Mouse (Mus musculus) midbrain, embryonic 14.5 days (tissue): ENCODE results near the gene Pagr1b. TPM values are rescaled to one million over a fixed set of nuclear protein-coding genes. Genes with fewer than 3 reads are reported as not detected.

Experiments
- ATAC-seq: fragments of 200-750 bp; cut with Nextera tagmentation; 2 replicates; pipeline ENCODE4 v1.8.0; 2017; ENCODE audit warnings: moderate number of reproducible peaks, moderate library complexity; ENCODE audit not compliant: low FRiP score, low TSS enrichment
- DNase-seq: peaks from one replicate; pipeline ENCODE4 v3.0.0-alpha.2; 2015
- H3K27ac ChIP-seq: fragments of 300-500 bp; sonication (generic); replicated peaks from 2 replicates; pipeline ENCODE4 v1.5.1; 2014; ENCODE audit warnings: mild to moderate bottlenecking, low read depth, low read length, moderate library complexity
- H3K27me3 ChIP-seq: fragments of 300-500 bp; sonication (generic); 2 replicates; pipeline ENCODE4 v1.6.1; 2014; ENCODE audit warnings: low read length, control low read depth, mixed read lengths; ENCODE audit not compliant: control insufficient read depth, insufficient read depth
- H3K36me3 ChIP-seq: fragments of 300-500 bp; sonication (generic); 2 replicates; pipeline ENCODE4 v1.6.1; 2014; ENCODE audit warnings: low read length, control low read depth; ENCODE audit not compliant: control insufficient read depth, insufficient read depth
- H3K4me1 ChIP-seq: fragments of 300-500 bp; sonication (generic); 2 replicates; pipeline ENCODE4 v1.6.1; 2014; ENCODE audit warnings: mild to moderate bottlenecking, antibody characterized with exemption, low read length, control low read depth; ENCODE audit not compliant: control insufficient read depth, insufficient read depth
- H3K4me2 ChIP-seq: fragments of 300-500 bp; sonication (generic); 2 replicates; pipeline ENCODE4 v1.6.1; 2014; ENCODE audit warnings: mild to moderate bottlenecking, low read length, moderate library complexity
- H3K4me3 ChIP-seq: fragments of 300-500 bp; sonication (generic); replicated peaks from 2 replicates; pipeline ENCODE4 v1.5.1; 2014; ENCODE audit warnings: low read depth, low read length
- H3K9ac ChIP-seq: fragments of 300-500 bp; sonication (generic); replicated peaks from 2 replicates; pipeline ENCODE4 v1.6.1; 2014; ENCODE audit warnings: mild to moderate bottlenecking, low read length, moderate library complexity
- H3K9me3 ChIP-seq: fragments of 300-500 bp; sonication (generic); 2 replicates; pipeline ENCODE4 v1.6.1; 2016; ENCODE audit warnings: low read length, control low read depth, mixed read lengths; ENCODE audit not compliant: control insufficient read depth
- WGBS: fragments of 180-500 bp; shearing (Covaris S2); extraction: QIAGEN DNeasy Blood & Tissue Kit; methylation state at CpG from one replicate; pipeline ENCODE4 v1.1.7; 2014; 5-methylcytosine and 5-hydroxymethylcytosine counted together
- polyA plus RNA-seq: library from polyadenylated mRNA; unstranded; fragments of >200 nt; fragmentation: Nextera tagmentation; extraction: Ambion mirVana; gene quantifications from 2 replicates; pipeline ENCODE4 v1.2.1, GENCODE M21; 2014

The Pagr1b gene
- polyA plus RNA-seq, 1 experiment from 2014 or later, result not detected

DNA sequence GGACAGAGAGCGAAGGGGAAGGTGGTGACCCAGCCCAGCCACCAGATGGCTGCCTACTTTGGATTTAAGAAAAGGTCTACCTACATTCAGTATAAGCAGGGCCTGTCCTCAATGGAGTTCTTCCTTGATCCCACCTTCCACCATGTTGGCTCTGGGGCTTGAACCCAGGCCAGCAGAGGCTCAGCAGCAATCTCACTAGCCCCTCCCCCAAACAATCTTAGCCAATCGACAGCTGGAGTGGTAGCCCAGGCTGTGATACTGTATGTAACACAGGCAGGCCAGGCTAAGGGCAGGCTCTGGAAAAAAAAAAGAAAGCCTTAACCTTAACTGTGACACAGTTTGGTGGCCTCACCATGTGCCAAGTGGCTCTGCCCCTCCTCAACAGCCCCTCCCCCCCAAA lies 4.6 kb downstream of the Pagr1b start:
- Histone ChIP-seq H3K4me3 (no peak overlapping the region), H3K36me3 (peaks cover 27% of the 10 kb centered on the region), H3K9me3 (no peaks in the 10 kb centered on the region), H3K4me2 (no peak overlapping the region), H3K27me3 (no peaks in the 10 kb centered on the region), H3K9ac (no peak overlapping the region), H3K27ac (no peak overlapping the region), H3K4me1 (peaks cover 10% of the 10 kb centered on the region)
- ATAC-seq (no peak), DNase-seq (no peak)
- 67% methylated on average over 2 of the region's 2 CpGs for WGBS

GRCm38 (mm10) chr7:127011051-127011450 lies 5.2 kb downstream of the Pagr1b start:
- no peak overlapping the region for H3K9ac ChIP-seq
- H3K27ac ChIP-seq, result no peak overlapping the region
- H3K9me3 ChIP-seq, result no peaks in the 10 kb centered on the region
- H3K4me2 ChIP-seq, result no peak overlapping the region
- 92% methylated on average over 2 of the region's 2 CpGs for WGBS
- no peak for ATAC-seq
- H3K27me3 ChIP-seq, result no peaks in the 10 kb centered on the region
- peaks cover 10% of the 10 kb centered on the region for H3K4me1 ChIP-seq
- DNase-seq, result no peak
- peaks cover 27% of the 10 kb centered on the region for H3K36me3 ChIP-seq
- H3K4me3 ChIP-seq, result no peak overlapping the region

DNA sequence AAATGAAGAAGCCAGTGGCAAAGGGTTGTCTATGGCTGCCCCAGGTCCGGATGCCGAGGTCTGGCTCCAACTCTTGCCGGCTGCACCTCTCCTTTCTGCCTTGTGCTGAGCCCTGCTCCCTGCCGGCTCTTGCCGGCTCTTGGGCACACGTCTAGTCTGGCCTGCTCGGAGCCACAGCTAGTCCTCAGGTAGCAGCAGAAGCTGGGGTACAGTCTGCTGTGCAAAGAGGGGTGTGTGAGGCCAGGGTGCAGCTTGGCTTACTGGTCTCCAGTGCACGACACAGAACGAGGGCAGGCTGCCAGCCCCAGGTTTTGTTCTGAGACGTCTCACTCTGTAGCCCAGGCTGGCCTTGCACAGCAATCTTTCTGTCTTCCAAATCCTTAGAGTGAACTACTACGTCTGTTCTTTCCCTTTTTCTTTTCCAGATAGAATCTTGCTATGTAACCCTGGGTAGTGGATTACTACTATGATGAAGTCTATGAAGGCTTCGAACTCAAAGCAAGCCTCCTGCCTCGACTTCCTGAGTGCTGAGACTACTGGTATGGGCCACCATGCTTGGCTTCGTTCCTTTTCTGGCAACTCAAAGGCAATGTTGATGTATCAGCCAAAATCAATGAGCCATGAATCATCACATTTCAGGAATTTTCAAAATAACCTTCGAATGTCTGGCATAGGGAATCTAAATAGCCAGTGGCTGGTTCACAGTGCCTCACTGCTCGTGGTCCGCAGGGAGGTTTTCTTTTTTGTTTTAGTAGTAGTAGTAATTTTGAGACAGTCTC lies 6.8 kb downstream of the Pagr1b start:
- no peak for ATAC-seq
- Histone ChIP-seq H3K4me3 (no peak overlapping the region), H3K4me2 (no peak overlapping the region), H3K9me3 (no peaks in the 10 kb centered on the region), H3K27me3 (no peaks in the 10 kb centered on the region), H3K4me1 (no peaks in the 10 kb centered on the region), H3K9ac (no peak overlapping the region), H3K27ac (no peak overlapping the region), H3K36me3 (peaks cover 17% of the 10 kb centered on the region; the same call in 1 of the 2 replicates)
- DNase-seq, result no peak
- WGBS, result 84% methylated on average over 17 of the region's 17 CpGs

DNA sequence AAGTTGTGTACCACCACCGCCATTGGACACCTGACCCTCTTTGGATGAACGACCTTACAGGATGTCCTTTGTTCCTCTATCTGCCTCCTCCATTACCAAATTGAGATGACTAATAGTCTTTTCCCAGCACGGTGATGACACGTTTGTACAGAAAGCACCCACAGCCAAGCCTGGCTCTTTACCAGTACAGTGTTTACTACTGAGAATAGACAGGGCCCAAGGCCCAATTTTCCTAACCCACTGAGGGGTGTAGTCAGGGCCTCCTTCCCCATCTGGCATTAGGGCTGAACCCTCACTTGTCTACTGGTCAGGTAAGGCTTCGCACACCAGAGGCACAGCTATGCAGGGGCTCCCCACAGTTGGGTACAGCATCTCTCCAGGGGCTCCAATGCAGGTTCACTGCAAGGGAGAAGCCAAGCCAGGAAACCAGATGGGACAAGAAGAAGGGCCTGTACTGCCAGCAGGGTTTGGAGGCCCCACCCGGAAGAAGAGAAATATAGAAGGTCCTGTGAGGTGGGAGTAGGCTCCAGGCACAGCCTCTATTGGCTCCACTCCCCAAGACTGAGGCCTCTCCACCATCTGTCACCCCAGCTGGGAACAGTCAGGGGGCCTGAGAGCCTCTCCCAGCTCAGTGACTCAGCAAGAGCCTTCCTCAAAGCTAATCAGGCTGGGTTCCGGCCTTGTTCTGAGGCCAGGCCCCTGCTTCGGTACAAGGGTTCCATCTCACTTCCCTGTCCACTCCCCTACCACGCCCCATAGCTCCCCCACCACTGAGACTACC lies 7.9 kb downstream of the Pagr1b start:
- Histone ChIP-seq H3K27ac (no peak overlapping the region; the same call in 1 of the 2 replicates), H3K4me3 (no peak overlapping the region), H3K27me3 (no peaks in the 10 kb centered on the region), H3K4me2 (no peak overlapping the region), H3K9me3 (no peaks in the 10 kb centered on the region), H3K4me1 (no peaks in the 10 kb centered on the region), H3K9ac (no peak overlapping the region), H3K36me3 (peaks cover 6% of the 10 kb centered on the region; the same call in 1 of the 2 replicates)
- WGBS, result 61% methylated on average over 9 of the region's 9 CpGs
- no peak; the same call in 1 of the 2 replicates for ATAC-seq
- DNase-seq, result no peak

DNA sequence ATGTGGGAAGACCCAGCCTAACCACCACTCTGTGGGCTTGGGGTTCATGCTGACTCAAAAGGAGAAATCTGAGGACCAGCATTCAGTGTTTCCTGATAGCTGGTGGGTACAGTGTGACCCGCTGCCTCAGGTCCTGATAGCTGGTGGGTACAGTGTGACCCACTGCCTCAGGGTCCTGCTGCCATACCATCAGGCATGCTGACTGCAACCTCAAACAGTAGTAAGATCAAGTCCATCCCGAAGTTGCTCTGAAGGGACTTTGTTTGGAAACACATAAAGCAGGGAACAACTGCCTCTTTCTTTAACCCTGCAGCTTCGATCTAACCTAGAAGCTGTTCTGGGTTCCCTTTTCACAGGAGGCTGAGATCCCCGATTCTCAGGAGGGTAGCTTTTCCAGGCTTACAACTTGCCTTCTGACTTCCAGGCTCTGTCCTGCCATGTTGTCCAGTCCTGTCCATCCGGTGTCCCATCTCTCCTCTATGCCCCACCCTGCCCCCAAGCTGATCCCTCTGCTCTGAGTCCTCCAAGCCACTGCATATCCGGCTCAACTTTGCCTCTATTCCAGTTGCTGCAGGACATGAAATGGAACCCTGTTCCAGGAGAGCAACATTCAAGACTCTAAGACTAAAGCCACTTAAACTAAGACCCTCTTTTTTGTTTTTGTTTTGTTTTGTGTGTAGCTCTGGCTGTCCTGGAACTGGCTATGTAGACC lies 8.8 kb downstream of the Pagr1b start:
- Histone ChIP-seq H3K36me3 (peaks cover 2% of the 10 kb centered on the region; the same call in 1 of the 2 replicates), H3K9ac (no peak overlapping the region), H3K4me2 (no peak overlapping the region), H3K4me3 (no peak overlapping the region), H3K27me3 (no peaks in the 10 kb centered on the region), H3K4me1 (no peaks in the 10 kb centered on the region), H3K27ac (no peak overlapping the region), H3K9me3 (no peaks in the 10 kb centered on the region)
- DNase-seq (no peak), ATAC-seq (no peak)
- WGBS, result 83% methylated on average over 6 of the region's 6 CpGs

DNA sequence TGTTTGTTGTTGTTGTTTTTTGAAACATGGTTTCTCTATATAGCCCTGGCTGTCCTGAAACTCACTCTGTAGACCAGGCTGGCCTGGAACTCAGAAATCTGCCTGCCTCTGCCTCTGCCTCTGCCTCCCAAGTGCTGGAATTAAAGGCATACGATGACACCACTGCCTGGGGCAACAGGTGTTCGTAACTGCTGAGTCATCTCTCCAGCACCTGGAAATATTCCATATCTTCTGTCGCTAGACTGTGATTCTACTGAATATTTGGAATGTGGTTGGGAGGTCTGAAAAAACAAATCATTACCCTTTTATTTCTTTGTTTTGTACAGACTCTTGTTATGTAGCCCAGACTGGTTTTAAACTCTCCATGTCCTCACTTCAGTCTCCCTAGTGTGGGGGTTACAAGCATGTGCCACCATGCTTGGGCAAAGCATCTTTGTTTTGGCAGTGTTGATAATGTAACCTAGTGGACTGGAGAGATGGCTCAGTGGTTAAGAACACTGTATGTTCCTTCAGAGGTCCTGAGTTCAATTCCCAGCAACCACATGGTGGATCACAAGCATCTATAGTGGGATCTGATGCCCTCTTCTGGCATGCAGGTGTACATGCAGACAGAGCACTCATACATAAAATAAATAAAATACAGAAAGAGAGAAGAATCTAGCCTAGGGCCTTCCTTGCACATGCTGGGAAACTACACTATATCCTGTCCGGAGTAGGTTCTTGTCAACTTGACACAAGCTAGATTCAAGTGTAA lies 12.0 kb downstream of the Pagr1b start:
- no peaks in the 10 kb centered on the region for H3K9me3 ChIP-seq
- H3K27me3 ChIP-seq, result no peaks in the 10 kb centered on the region
- DNase-seq (no peak), ATAC-seq (no peak)
- no peaks in the 10 kb centered on the region for H3K36me3 ChIP-seq
- no peak overlapping the region for H3K4me3 ChIP-seq
- H3K4me2 ChIP-seq, result no peak overlapping the region
- 91% methylated on average over 4 of the region's 4 CpGs for WGBS
- no peak overlapping the region for H3K9ac ChIP-seq
- H3K4me1 ChIP-seq, result no peaks in the 10 kb centered on the region
- H3K27ac ChIP-seq, result no peak overlapping the region

GRCm38 (mm10) chr7:127003620-127004019 lies 12.7 kb downstream of the Pagr1b start:
- no peak overlapping the region for H3K4me3 ChIP-seq
- H3K4me2 ChIP-seq, result no peak overlapping the region
- no peaks in the 10 kb centered on the region for H3K4me1 ChIP-seq
- WGBS, result 93% methylated on average over 5 of the region's 5 CpGs
- no peak overlapping the region for H3K27ac ChIP-seq
- H3K27me3 ChIP-seq, result no peaks in the 10 kb centered on the region
- no peaks in the 10 kb centered on the region for H3K36me3 ChIP-seq
- no peak for DNase-seq
- H3K9ac ChIP-seq, result no peak overlapping the region
- ATAC-seq, result no peak
- no peaks in the 10 kb centered on the region for H3K9me3 ChIP-seq

- Histone ChIP-seq H3K4me2 (no peak overlapping the region), H3K4me1 (no peaks in the 10 kb centered on the region), H3K4me3 (no peak overlapping the region), H3K36me3 (no peaks in the 10 kb centered on the region), H3K27me3 (no peaks in the 10 kb centered on the region), H3K27ac (no peak overlapping the region), H3K9ac (no peak overlapping the region), H3K9me3 (no peaks in the 10 kb centered on the region)
- ATAC-seq, result no peak
- no peak for DNase-seq
- WGBS, result 87% methylated on average over 10 of the region's 10 CpGs
Observed at GRCm38 (mm10) chr7:126999568-126999967, 16.7 kb downstream of the Pagr1b start.
